Mouse (Mus musculus) ES-E14 (cell line): ENCODE results near the gene Aspm.
"Not testable (repeated sequence)": the region's sequence is repeated elsewhere in the genome, so short reads cannot be mapped to it uniquely, and the experiment has no call there.

ENCODE experiments used
- CHD2 ChIP-seq: IDR thresholded peaks from 2 replicates; pipeline ENCODE4 v1.6.1; 2014; ENCODE audit warnings: mild to moderate bottlenecking, low read depth, low read length, inconsistent platforms
- MAFK ChIP-seq: IDR thresholded peaks from 2 replicates; pipeline ENCODE4 v1.6.1; 2014; ENCODE audit warnings: mild to moderate bottlenecking, low read depth, low read length, inconsistent platforms; ENCODE audit not compliant: insufficient read depth
- ZC3H11A ChIP-seq: IDR thresholded peaks from 2 replicates; pipeline ENCODE4 v1.6.1; 2012; ENCODE audit warnings: low read depth, mild to moderate bottlenecking, inconsistent platforms, low read length, borderline replicate concordance
- ZNF384 ChIP-seq: IDR thresholded peaks from 2 replicates; pipeline ENCODE4 v1.6.1; 2012; ENCODE audit warnings: low read depth, low read length, inconsistent platforms

GRCm38 (mm10) chr1:139412365-139412764 lies 42.2 kb upstream of the Aspm start:
- peak; percentile 56; the same call in 1 of the 2 replicates for TF ChIP-seq CHD2
- TF ChIP-seq ZC3H11A, ZNF384, MAFK: not testable (repeated sequence)
